Mouse (Mus musculus) megakaryocyte, embryonic 14.5 days (primary cell): ENCODE results near the gene Armc3.

Experiments used
- FLI1 ChIP-seq: IDR thresholded peaks from 2 replicates; pipeline ENCODE4 v1.6.1; 2012; ENCODE audit warnings: low read length, inconsistent platforms, mixed read lengths
- GATA1 ChIP-seq: IDR thresholded peaks from 3 replicates; pipeline ENCODE4 v1.6.1; 2012; ENCODE audit warnings: mixed read lengths, low read length, inconsistent platforms, borderline replicate concordance

DNA sequence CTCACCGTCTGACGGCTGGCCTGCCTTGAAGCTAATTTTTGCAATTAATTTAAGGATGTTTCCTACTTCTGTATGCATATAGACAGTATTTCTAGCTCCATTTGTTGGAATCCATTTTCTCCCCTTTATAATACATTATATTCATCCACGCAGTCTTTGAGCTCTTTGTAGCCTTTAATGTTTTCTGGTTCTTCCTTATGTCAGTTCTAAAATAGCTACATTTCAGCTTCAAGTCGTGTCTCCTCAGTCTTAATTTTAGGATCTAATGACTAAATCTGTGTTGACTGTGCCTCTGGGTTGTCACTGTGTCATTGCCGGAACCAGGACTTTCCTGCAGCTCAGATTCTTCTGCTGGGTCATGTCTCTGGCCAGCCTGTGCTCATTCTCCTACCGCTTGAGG lies 61.3 kb downstream of the Armc3 start:
- TF ChIP-seq FLI1 (no peak), GATA1 (no peak)
